Mouse (Mus musculus) stomach, postnatal 0 days (tissue): ENCODE data around the gene Tns3.
"Not testable (repeated sequence)": the region's sequence is repeated elsewhere in the genome, so short reads cannot be mapped to it uniquely, and the experiment has no call there.

Experiments used
- CTCF ChIP-seq: IDR thresholded peaks from 2 replicates; pipeline ENCODE4 v1.5.1; 2016; ENCODE audit warnings: antibody characterized with exemption, low read depth, mild to moderate bottlenecking, moderate library complexity
- EP300 ChIP-seq: optimal IDR thresholded peaks from 2 replicates; pipeline ENCODE3; 2016; ENCODE audit warnings: antibody characterized with exemption

DNA sequence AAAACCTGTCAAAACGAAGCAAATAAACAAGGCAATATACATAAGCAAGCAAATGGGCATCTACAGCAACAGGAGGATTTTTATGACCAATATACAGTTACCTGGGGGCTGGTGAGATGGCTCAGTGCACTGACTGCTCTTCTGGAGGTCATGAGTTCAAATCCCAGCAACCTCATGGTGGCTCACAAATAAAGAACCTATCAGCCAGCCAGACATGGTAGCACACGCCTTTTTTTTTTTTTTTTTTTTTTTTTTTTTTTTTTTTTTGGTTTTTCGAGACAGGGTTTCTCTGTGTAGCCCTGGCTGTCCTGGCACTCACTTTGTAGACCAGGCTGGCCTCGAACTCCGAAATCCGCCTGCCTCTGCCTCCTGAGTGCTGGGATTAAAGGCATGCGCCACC is 45.2 kb downstream of the Tns3 start:
- not testable (repeated sequence) for TF ChIP-seq CTCF, EP300
